Mouse (Mus musculus) ES-CJ7 (cell line): ENCODE measurements at regions not wholly inside any gene's neighbourhood (a gene's known extent, or its start where the extent isn't known, plus 50 kb on each side); places are given as distances from the start of the nearest gene placed in this dataset.

Experiments
- DNase-seq: peaks from one replicate; pipeline ENCODE4 v3.0.0; 2011; ENCODE audit warnings: low read depth, low spot score

DNA sequence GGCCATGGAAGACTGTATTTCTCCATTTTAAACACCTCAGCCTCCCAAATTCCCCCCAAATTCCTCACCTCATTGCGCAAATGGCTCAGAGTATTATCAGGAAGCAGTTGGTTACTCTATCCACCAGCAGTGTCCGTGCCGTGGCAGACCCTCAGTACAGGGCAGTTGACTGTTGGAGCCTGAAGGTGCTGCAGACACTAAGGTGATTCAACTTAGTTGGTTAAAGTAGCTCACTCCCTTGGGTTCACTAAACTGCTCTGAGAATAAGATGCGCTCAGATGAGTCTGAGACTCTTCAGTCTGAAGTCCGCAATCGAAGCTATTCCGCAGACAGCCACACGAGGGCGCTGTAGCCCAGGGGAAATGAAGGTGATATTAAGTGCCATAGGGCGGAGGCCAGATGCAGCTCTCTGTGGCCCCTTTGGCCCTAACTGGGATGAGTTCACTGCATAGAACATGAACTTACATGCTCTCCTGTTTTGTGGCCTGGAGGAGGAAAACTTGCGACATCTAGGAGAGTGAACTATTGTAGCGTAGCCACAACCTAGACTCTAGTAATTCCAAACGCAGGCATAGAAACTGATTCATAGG, 62.9 kb downstream of the Amer3 start:
- DNase-seq = peak; percentile 81

DNA sequence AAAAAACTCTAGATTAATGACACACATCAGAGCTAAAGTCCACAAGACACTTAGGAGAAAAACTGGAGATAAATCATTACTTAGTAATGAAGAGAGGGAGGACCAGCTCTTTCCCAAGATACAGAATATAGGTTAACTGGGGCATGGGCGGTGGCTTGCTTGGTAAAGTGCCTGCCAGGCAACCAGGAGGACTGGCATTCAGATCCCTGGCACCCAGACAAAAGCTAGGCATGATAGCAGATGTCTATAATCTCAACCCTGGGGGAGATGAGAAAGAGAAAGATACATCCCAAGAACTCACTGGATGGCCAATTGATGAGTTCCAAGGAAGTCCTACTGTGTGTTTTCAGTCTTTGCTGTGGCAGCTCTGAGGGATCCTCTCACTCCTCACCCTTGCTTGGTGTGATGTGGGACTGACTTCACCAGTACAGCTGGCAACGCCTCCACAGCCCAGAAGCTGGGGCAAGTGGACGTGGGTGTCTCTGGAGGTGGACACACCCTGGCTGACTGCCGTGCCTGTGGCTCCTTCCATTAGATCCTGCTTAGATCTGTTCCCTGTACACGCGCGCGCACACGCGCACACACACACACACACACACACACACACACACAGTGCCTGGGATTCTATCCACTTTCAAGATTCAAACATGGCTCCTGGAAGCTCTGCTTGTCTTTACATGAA, 74.6 kb downstream of the Amer3 start:
- no peak for DNase-seq

DNA sequence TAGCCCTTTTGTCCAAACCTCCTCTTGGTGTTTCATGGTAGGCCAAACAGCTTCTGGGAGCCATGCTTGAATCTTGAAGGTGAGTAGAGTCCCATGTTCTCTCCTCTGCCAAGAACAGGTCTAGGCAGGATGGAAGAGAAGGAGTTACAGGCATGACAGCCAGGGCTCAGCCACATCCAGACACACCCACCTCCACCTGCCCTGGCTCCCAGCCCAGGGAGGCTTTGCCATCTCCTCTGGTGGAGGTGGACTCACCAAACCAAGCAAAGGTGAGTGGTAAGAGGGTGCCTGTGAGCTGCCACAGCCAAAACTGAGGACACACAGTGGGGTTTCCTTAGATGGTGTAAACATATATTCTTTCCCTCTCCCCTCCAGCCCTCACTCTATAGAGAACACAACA, 78.0 kb downstream of the Amer3 start:
- DNase-seq = no peak

DNA sequence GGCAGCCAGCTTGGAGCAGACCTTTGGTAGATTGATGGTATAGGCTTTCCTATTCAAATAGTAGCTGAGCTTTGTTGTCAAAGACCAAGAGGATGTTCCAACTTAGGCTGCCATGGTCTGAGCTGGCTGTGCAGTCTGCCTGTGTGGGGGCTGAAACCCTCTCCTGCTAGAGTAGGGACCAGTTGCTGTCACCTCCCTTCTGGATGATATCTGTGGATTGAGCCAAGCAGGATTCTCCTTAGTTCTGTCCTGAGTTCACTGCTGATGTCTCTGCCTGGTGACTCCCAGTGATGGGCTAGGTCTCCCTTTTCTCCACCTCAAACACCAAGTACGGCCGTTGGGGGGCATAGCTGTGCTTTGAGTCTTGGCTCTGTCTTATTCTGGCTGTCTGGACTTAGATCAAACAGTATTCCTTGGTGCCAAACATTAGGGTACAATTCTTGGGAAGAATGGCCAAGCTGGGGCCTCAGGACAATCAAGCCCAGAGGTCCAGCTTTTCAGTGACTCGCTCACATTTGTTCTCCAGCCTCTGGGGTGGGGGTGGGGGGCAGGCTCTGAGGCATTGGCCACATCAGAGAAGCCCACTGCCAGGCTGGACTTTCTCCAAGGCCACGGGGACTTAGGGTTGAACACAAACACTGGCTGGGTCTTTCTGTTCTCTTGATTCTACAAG, 84.6 kb downstream of the Amer3 start:
- DNase-seq = no peak

DNA sequence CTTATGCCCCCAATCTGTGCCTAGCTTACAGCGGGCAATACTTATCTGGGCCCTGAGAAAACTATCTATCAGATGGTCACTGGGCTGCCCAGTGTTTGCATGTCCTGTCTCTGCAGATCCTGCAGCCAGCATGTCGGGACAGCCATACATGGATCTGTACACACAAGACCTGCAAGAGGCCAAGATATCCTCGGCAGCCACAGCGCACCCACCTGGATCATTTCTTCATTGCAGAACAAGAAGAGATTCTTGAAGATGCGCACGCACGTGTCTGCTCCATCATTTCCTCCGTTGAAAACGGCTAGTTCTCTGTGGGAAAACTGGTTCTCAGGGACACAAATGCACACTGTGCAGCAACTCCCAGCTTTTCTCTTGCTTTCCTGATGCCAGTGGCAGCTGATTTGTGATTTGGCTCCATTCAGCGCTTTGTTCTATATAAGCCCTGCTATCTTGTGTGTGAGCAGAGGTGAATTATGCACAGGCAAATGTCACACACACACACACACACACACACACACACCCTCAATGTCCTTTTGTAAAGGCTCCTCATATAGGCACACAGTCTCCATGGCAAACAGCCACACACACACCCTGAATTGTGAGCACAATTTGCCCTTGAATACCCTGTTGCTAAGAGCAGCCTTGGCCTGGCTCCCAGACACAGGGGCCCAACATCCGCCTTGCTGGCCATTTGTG, 85.5 kb downstream of the Amer3 start:
- DNase-seq = peak; percentile 25

DNA sequence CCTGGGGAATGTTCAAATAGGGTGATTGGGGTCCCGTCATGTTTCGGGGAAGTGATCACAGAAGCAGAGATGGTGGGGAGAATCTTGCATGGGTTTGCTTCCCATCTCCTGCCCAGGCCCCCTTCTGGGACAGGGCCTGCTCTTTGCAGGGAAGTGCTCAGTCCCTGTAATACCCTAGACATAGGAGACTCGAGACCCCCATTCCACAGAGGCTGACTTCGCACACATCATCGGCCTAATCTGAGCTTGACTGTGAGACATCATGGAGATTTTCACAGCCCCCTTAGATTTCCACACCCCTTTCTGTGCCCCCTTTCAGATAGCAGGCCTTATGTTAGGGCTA, 86.0 kb downstream of the Amer3 start:
- DNase-seq = no peak

DNA sequence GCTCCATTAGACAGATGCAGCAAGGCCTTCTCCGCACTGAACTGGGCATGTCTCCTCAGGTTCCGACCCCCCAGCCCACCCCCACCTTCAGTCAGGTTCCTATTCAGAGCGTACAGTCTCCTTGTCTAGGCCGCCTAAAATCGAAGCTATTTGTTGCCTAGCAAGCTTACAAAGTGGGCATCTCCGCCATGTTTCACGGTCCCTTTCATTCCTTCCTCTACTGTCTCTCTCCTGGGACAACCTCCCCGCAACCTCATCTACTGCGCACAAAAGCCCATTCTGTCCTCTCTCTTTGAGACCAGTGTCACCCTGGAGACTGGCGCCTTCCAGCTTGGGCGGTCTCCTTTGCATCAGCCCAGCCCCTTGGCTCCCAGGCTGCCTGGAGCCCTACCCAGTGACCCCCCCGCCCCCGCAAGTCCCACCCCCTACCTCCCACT, 86.8 kb downstream of the Amer3 start:
- DNase-seq = no peak

DNA sequence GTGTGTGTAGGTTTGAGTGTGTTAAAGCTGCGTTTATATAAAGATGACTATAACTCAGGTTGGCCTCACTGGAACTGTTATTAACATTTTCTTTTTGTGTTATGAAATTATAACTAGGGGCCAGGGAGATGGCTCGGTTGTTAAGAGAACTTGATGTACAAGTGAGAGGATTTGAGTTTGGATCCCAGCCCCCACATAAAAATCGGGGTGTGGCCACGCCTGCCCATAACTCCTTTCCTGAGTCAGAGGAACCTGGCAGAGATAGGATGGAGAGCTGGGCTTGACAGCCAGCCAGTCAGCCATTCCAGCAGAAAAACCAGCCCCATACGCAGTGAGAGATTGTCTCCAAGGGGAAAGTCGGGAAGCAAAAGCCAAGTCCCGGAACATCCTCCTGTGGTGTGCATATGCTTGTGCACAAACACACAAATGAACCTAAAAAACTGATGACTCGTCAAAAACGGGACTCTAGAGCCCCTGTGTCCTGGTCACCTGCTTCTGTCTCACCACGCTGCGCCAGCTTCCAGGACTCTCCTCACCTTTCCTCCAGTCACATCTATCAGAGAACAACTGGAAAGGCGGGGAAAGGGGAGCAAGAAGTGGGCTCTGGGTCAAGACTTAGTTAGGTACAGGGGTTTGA, 97.8 kb downstream of the Amer3 start:
- no peak for DNase-seq

DNA sequence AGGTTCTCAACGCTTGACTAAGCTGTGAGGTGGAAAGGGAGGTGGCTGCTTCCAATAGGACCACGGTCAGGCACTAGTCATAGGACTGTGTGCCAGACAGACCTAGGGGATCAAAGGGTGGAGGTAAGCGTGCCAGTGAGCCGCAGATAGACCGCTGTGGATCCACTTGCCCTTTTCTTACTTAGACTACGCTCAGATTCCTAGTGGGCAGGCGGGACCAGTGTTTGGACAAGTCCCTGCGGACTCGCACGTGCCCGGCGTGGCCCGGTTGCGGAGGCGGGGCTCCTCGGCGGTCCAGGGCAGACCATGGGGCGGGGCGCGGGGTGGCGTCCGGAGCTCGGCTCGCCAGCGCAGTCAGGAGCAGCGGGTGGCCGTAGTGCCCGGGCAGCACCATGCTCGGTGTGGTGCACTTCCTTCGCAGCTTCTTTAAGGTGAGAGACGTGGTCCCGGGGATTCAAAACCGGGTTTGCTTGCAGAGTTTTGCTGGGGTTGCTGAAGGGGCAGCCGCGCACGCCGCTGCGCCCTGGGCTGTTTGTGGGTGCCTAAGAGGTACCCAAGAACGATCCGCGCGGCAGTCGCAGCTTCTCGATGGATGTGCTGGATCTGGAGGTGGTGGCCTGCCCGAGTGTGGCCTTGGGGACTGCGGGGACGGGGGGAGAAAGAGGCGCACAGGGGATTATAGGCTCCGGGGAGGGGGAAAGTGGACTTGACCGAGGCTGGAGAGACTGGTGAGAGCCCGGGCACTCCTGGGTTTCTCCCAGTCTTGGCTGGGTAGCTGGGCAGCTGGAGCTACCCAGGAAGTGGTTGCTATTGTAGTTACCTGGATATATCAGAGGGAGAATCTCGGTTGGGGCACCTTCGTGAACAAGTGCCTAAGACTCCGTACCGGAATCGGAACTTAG, 98.6 kb downstream of the Amer3 start:
- DNase-seq = peak; percentile 14

DNA sequence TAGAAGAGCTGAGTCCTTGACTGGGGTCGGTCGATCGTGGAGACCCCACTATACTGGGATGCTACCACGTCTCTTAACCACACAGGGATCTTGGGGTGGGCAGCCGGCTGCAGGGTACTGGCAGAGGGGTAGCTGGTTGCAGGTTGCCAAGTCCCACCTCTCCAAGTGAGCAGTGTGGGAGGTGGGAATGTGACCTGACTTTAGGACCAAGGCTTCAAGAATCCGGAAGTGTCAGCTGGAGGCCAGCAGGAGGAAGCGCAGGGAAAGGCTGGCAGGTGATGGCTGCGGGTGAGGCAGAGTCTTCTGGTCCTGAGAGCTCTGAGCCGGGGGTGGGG, 99.2 kb downstream of the Amer3 start:
- DNase-seq = peak; percentile 16

DNA sequence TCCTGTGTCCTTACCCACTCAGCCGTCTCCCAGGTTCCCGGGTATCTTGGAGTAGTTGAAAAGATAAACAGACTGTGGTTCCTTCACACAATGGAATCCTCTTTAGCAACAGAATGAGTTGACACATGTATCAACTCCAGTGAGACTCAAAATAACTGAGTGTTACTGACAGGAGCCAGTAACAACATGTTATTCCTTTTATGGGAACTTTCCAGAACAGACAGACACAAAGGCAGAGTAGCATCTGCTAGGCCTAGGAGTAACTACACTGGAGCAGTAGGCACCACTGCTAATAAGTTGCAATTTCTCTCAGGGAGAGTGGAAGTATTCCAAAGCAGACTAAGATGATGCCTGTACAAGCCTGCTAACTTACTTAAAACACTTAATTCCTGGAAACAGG, 107.1 kb downstream of the Amer3 start:
- DNase-seq = no peak

DNA sequence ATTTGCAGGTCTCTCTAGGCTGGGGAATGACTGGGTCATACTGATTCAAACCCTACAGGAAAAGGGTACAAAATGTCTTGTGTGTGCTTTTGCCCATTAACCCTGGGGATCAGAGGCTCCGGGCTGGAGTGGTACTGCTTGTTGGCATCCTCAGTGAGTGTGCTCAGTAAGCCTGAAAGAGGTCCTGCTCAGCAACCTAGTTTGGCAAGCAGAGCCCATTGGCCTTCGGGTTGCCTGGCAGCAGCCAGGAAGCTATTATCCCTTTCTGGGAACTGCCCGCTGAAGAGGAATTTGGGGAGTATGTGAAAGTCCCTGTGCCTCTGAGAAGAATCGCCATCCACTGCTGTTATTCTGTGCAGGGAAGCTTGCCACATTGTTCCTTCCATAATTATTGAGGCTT, 117.1 kb downstream of the Amer3 start:
- no peak for DNase-seq

DNA sequence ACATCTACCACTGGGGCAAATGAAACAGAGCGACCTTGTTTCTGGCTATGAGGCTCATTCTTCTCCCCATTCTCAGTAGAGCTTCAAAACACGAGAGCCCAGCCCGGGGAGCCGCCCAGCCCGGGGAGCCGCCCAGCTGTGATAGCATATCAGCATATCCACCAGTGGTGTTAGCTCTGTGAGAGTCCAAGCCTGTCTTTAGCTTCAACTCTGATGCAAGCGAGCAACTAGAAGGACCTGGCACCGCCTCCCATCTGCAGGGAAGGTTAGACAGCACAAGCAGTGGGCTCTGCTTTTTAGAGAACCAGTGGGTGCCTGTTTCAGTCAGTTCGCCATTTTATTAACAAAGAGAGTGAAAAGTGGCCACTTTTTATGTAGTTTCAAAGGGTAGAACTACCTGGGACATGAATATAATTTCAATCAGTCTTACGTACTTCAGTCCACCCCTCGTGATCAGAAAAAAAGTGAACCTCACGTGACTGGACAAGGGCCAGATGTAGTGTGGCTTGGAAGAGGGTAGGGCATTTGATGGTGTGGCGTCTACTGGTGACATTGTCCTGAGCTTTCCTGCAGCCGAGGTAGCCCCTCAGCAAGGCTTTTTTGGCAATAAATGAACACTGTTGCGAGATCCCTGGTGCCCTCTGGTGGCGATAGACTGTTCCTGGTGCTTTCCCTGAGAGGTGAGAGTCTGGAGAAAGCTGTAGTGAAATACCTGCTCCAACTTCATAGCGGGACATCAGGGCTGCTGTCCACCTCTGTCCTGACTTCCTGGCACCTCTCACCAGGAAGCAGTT, 121.0 kb downstream of the Amer3 start:
- peak; percentile 74 for DNase-seq

DNA sequence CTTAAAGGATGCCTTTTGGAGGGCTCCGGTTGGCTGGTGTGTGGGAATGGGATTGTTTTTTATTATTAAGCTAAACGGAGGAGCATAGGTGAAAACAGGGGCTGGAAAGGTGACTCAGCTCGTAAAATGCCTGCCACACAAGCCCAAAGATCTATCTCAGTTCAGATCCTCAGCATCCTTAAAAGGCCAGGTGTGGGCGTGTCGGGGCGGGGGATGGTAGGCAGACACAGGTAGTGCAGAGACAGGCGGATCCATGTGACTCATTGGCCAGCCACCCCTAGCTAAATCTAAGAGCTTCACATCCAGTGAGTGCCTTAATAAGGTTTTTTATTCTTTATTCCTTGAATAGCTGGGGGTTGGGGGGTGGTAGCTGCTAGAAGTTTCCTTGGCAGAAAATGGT, 122.0 kb downstream of the Amer3 start:
- no peak for DNase-seq

DNA sequence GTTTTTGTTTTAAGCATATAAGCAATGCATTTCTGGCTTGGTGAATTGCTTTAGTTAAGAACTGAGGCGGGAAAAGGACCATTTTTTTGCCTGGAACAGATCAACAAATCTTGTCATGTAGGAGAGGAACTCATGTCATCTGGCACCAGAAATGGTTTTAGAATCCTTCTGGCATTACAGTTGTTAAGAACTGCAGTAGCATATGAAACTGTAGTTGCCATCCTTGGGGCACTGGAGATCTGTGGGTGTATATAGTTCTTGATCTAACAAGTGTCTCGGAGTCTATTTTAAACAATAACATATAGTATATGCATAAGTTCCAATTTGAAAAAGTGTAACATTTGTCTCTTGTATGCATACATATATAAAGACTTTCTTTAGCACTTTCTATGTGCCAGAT, 129.6 kb downstream of the Amer3 start:
- no peak for DNase-seq

DNA sequence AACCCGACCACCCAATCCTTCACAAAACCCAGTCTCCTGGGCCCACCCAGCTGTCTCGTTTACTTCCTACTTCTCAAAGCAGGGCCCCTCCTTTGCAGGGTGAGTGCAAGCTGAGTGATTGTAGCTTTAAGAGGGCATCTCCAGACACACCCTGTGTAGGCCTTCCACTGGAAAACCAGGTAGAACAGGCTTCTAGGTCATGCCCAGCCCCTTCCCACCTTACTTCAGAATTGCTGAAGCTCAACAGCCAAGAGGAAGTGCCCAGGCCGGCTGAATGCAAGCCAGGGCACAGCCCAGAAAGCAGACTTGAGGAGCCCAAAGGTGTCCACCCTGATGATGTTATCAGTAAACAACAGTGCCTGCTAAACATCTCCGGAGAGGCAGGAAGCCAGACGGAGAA, 120.2 kb downstream of the Fam168b start:
- no peak for DNase-seq

DNA sequence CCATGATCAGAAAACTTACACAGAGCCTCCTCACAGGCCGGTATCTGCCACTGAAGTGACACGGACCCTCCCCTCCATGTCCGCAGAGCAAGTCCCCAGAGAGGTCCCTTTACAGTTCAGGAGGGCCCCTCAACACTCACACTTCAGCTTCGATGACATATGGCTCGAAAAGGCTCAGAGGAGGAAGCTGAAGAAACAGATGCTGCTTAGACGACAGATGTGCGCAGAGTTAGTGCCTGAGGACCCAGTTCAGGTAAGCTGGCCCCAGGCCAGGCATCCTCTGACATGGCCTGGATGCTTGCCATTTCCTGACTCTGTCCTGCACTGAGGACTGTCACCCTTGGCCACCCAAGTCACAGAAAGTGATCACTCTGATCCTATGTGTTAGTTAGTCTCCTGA, 110.7 kb downstream of the Fam168b start:
- DNase-seq = no peak

DNA sequence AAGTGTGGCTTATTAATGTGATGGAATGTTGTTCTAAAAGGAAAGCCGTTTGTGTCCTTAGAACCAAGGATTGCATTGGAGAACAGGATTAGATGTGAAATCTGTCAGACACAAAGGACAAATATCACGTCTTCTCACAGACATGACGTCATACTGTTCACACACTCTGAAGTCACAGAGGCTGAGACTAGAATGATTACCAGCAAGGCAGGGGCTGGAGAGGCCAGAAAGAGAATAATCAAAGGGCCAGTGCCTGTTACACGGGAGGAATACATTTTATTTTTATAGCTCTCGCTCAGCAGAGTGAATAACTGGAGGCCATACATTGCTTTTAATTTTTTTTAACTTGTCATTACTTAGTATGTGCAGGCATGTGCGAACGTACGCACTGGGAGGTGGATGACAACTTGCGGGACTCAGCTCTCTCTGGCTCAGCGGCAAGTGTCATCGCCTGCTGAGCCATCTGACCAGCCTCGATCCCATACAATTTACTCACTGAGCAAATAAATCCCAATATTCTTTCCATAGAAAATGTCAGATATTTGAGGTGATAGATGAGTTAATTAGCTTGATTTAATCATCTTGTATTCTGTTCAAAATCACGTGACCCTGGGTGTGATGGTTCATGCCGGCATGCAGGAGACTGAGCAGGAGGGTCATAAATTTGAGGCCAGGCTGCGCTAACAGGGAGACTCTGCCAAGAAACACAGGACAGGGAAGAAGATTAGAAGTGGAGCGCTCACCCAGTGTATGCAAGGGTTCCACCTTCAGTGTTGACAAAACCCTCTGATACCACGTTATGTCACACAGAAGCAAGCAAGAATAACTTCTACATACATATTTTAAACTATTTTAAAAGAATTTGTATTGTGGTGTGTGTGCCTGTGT, 109.6 kb downstream of the Fam168b start:
- DNase-seq = no peak

DNA sequence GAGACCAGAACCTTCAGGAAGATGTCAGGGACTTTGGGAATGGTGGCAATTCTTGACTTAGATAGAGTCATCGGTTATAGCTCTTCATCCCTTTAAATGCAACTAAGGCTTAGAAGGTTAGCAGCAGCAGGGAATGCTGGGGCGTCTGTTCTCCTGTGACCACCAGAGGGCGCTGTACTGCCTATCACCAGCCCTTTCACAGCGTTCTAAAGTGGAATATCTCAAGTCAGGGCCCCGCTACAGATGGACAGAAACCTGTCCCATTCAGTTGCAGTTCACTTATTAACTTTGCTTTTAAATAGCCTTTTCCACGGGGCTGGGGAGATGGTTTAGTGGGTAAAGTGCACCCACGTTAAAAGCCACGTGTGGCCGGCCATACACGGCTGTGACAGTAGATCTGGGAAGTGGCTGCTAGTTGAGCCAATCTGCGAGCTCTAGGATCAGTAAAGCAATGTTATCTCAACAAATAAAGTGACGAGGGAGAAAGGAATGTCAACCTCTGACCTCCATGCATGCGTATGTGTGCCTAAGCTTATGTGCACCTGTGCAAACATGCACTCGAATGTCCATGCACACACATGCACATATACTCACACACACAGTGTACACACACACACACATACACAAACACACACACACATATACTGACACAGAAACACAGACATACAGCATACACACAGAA, 104.3 kb downstream of the Fam168b start:
- peak; percentile 76 for DNase-seq
